Mouse (Mus musculus) hindbrain, embryonic 14.5 days (tissue): ENCODE results near the gene Wfs1. TPM values are rescaled to one million over a fixed set of nuclear protein-coding genes. Genes with fewer than 3 reads are reported as not detected.

Source experiments
- ATAC-seq: fragments of 200-750 bp; cut with Nextera tagmentation; 2 replicates; pipeline ENCODE4 v1.8.0; 2017; ENCODE audit warnings: moderate number of reproducible peaks, mild to moderate bottlenecking, moderate TSS enrichment, moderate library complexity; ENCODE audit not compliant: low FRiP score
- DNase-seq: peaks from one replicate; pipeline ENCODE4 v3.0.0-alpha.2; 2015; ENCODE audit warnings: low spot score
- H3K27ac ChIP-seq: fragments of 300-500 bp; sonication (generic); 2 replicates; pipeline ENCODE4 v1.5.1; 2014; ENCODE audit warnings: mild to moderate bottlenecking, moderate library complexity
- H3K27me3 ChIP-seq: fragments of 300-500 bp; sonication (generic); 2 replicates; pipeline ENCODE4 v1.6.1; 2014; ENCODE audit warnings: mild to moderate bottlenecking, low read length, mixed read lengths; ENCODE audit not compliant: control insufficient read depth, insufficient read depth
- H3K36me3 ChIP-seq: fragments of 300-500 bp; sonication (generic); replicated peaks from 2 replicates; pipeline ENCODE4 v1.6.1; 2014; ENCODE audit not compliant: control insufficient read depth, insufficient read depth
- H3K4me1 ChIP-seq: fragments of 300-500 bp; sonication (generic); replicated peaks from 2 replicates; pipeline ENCODE4 v1.6.1; 2014; ENCODE audit warnings: antibody characterized with exemption, low read length, mixed read lengths; ENCODE audit not compliant: control insufficient read depth, insufficient read depth
- H3K4me2 ChIP-seq: fragments of 300-500 bp; sonication (generic); replicated peaks from 2 replicates; pipeline ENCODE4 v1.6.1; 2014; ENCODE audit warnings: mild to moderate bottlenecking, moderate library complexity
- H3K4me3 ChIP-seq: fragments of 300-500 bp; sonication (generic); replicated peaks from 2 replicates; pipeline ENCODE4 v1.5.1; 2014; ENCODE audit warnings: mild to moderate bottlenecking, low read length
- H3K9ac ChIP-seq: fragments of 300-500 bp; sonication (generic); 2 replicates; pipeline ENCODE4 v1.6.1; 2014
- H3K9me3 ChIP-seq: fragments of 300-500 bp; sonication (generic); 2 replicates; pipeline ENCODE4 v1.6.1; 2016; ENCODE audit warnings: low read length; ENCODE audit not compliant: control insufficient read depth
- WGBS: fragments of 180-500 bp; shearing (Covaris S2); extraction: QIAGEN DNeasy Blood & Tissue Kit; methylation state at CpG from one replicate; pipeline ENCODE4 v1.1.7; 2014; 5-methylcytosine and 5-hydroxymethylcytosine counted together
- polyA plus RNA-seq: library from polyadenylated mRNA; unstranded; fragments of >200 nt; fragmentation: Nextera tagmentation; extraction: Ambion mirVana; gene quantifications from 2 replicates; pipeline ENCODE4 v1.2.1, GENCODE M21; 2014

The Wfs1 gene
- polyA plus RNA-seq, 1 experiment from 2014 or later: 6.8 TPM

DNA sequence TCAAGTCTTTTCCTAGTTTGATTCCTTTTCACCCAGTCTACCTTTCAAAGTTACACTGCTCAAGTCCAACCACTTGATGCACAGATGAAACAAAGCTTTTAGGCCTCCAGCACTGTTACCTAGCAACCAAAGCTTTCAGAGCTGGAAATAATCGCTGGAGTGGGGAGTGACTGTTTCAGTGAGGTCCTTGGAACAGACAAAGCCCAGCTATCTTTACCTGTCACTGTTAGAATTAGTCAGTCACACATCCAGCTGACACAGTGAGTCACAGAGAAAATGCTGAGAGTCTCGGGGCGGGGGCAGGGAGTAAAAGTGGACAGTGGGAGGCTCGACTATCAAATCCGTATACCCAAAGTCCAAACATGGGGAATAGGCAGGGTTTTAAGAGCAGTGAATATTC is 28.5 kb downstream of the Wfs1 start:
- no peaks in the 10 kb centered on the region for H3K9me3 ChIP-seq
- H3K4me3 ChIP-seq: no peak overlapping the region
- H3K4me2 ChIP-seq: no peak overlapping the region
- WGBS: 8% methylated on average over 5 of the region's 5 CpGs
- H3K27me3 ChIP-seq: no peaks in the 10 kb centered on the region
- no peaks in the 10 kb centered on the region for H3K36me3 ChIP-seq
- ATAC-seq: peak; percentile 31; the same call in 1 of the 2 replicates
- H3K4me1 ChIP-seq: peaks cover 10% of the 10 kb centered on the region
- peak; percentile 69 for DNase-seq
- H3K27ac ChIP-seq: peak overlapping the region; percentile 51
- peak overlapping the region; percentile 40; the same call in 1 of the 2 replicates for H3K9ac ChIP-seq

DNA sequence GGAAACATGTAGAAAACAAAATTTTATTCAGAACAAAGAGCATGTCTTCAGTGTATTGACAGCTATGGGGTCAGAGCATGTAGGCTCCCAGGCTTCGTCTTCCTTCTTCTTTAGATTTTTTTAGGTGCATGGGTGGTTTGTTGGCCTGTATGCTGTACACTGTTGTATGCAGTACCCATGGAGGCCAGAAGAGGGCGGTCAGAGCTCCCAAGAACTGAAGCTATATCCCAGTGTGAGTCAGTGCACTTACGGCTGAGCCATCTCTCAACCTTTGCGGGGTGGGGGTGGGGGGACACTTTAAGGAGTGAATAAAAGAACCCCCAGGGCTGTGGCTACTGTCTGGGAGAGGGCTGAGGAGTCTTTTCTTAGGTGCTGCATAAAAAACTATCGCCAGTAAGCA is 30.2 kb downstream of the Wfs1 start:
- peaks cover 10% of the 10 kb centered on the region for H3K4me1 ChIP-seq
- H3K4me2 ChIP-seq: no peak overlapping the region
- no peaks in the 10 kb centered on the region for H3K36me3 ChIP-seq
- no peak overlapping the region for H3K27ac ChIP-seq
- ATAC-seq (peak; percentile 47; the same call in 1 of the 2 replicates), DNase-seq (peak; percentile 73)
- H3K9ac ChIP-seq: no peak overlapping the region
- no peaks in the 10 kb centered on the region for H3K27me3 ChIP-seq
- no peaks in the 10 kb centered on the region for H3K9me3 ChIP-seq
- H3K4me3 ChIP-seq: no peak overlapping the region
- WGBS: 30% methylated on average over 5 of the region's 5 CpGs

DNA sequence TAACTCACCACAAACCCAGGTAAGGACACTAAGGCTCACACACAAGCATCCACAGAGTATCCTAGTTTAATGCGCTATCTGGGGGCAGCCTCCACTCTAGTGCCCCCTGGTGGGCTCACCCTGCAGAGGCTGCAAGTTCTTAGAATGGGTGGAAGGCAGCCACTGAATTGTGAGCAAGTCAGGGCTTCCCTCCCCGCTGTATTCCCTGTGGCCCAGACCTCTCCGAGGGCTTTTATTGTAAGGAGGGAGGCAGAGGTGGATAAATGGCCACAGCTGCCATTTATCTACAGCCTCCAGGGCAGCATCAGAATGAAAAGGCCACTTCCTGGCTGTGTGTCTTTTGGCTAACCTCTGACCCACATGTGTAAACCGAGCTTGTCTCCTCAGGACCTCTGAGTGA is 33.6 kb downstream of the Wfs1 start:
- Histone ChIP-seq H3K4me3 (no peak overlapping the region), H3K36me3 (peaks cover 9% of the 10 kb centered on the region; the same call in 1 of the 2 replicates), H3K27ac (no peak overlapping the region), H3K4me1 (peaks cover 4% of the 10 kb centered on the region), H3K9me3 (no peaks in the 10 kb centered on the region), H3K9ac (no peak overlapping the region), H3K27me3 (no peaks in the 10 kb centered on the region), H3K4me2 (no peak overlapping the region)
- 26% methylated on average over 4 of the region's 4 CpGs for WGBS
- DNase-seq (no peak), ATAC-seq (no peak)

DNA sequence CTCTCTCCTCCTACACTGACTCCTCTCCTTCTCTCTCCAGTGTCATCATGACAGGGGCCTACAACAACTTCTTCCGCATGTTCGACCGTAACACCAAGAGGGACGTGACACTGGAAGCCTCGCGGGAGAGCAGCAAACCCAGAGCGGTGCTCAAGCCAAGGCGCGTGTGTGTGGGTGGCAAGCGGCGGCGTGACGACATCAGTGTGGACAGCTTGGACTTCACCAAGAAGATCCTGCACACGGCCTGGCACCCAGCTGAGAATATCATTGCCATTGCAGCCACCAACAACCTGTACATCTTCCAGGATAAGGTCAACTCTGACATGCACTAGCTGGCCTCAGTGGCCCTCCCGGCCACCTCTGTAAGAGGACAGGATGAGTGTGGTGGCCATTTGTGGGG is 36.7 kb downstream of the Wfs1 start:
- WGBS: 89% methylated on average over 15 of the region's 15 CpGs
- ATAC-seq: no peak

DNA sequence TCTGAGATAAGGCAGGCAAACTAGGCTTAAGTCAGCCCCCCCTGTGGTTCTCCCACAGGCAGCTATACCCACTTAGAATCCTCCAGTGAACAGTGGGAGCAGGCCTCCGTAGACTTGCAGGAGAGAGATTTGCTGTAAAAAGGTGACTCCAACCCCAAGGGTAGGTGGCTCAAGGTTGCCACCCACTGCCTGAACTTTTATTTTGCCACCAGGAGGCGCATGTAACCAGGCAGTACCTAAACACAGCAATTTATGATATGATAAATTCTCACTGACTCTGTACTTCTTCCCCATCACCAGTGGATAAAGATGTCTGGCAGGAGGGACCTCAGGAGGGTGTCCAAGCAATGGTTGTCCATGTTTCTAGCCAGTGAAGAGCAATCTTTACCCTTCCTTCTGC is 38.1 kb downstream of the Wfs1 start:
- 53% methylated on average over 2 of the region's 2 CpGs for whole genome bisulfite sequencing
- H3K27me3 ChIP-seq: no peaks in the 10 kb centered on the region
- peaks cover 9% of the 10 kb centered on the region for H3K36me3 ChIP-seq
- H3K4me2 ChIP-seq: no peak overlapping the region
- H3K9me3 ChIP-seq: no peaks in the 10 kb centered on the region
- H3K9ac ChIP-seq: no peak overlapping the region
- H3K27ac ChIP-seq: no peak overlapping the region
- H3K4me1 ChIP-seq: no peaks in the 10 kb centered on the region; the same call in 1 of the 2 replicates
- ATAC-seq (no peak), DNase-seq (no peak)
- H3K4me3 ChIP-seq: no peak overlapping the region

More for the DNA sequence above, 36.7 kb downstream of the Wfs1 start:
- Histone ChIP-seq H3K36me3 (peaks cover 9% of the 10 kb centered on the region), H3K9ac (no peak overlapping the region), H3K4me2 (no peak overlapping the region), H3K27me3 (no peaks in the 10 kb centered on the region), H3K27ac (no peak overlapping the region), H3K4me1 (no peaks in the 10 kb centered on the region), H3K4me3 (no peak overlapping the region), H3K9me3 (no peaks in the 10 kb centered on the region)
- DNase-seq: no peak

DNA sequence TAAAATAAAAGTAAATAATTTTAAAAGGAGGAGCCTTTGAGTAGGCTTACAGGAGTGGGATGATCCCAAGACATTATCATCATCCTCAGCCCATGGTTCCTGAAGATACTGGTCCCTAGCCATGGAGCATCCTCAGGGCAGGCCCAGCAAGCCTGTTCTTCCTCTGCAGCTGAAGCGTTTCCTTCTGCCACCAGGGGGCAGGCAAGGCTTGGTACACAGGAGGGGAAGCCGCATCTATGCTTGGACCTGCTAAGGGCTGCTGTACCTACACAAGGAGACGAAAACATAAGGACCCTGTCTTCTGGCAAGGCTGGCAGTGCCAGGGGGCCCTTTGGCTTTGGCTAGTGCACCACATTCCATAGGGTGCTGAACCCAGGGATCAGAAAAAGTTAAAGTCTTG is 40.2 kb downstream of the Wfs1 start:
- Histone ChIP-seq H3K27ac (no peak overlapping the region), H3K4me1 (no peaks in the 10 kb centered on the region; the same call in 1 of the 2 replicates), H3K9me3 (no peaks in the 10 kb centered on the region), H3K27me3 (no peaks in the 10 kb centered on the region), H3K9ac (no peak overlapping the region), H3K4me2 (no peak overlapping the region), H3K4me3 (no peak overlapping the region), H3K36me3 (peaks cover 9% of the 10 kb centered on the region)
- DNase-seq (peak; percentile 80), ATAC-seq (peak; percentile 62; the same call in 1 of the 2 replicates)
- WGBS: 18% methylated on average over 3 of the region's 3 CpGs

DNA sequence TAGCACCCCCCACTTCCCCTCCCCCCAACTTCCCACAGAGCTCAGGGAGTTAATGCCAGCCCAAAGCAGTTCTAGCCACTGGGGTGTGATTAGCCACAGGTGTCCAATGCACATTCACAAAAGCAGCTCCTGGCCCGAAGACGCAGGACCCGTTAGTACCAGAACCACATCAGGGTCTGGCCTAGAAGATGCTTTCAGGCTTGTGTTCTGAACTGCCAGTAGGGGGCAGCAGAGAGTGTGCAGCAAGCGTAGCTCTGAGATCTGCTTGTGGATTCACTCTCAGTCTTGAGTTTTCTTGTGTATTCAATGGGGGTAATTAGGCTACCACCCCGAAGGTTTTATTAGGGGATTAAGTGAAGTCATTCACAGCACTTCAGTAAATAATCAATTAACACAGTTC is 42.6 kb downstream of the Wfs1 start:
- Histone ChIP-seq H3K36me3 (no peaks in the 10 kb centered on the region; the same call in none of the 2 replicates), H3K9ac (no peak overlapping the region), H3K4me1 (no peaks in the 10 kb centered on the region; the same call in 1 of the 2 replicates), H3K27ac (no peak overlapping the region), H3K4me3 (no peak overlapping the region), H3K9me3 (no peaks in the 10 kb centered on the region), H3K4me2 (no peak overlapping the region), H3K27me3 (no peaks in the 10 kb centered on the region)
- peak; percentile 80 for DNase-seq
- 22% methylated on average over 5 of the region's 5 CpGs for WGBS
- peak; percentile 32; the same call in 1 of the 2 replicates for ATAC-seq

DNA sequence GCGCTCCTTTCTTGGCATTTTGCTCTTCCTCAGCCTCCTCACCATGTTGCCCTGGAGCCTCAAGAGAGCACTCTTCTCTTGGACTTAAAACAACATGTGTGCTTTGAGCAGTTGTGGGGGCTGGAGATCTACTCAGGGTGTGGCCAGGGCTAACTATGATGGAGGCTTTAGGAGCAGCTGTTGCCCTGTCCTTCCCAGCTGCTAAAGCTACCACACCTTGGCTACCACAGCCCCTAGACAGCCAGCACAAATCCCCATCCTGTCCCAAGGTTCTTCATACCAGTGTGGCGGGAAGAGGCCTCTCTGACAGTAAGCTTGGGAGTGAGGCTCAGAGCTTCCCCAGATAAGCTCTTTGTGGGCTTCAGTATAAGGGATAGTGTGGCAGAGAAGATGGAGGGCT is 43.3 kb downstream of the Wfs1 start:
- 0 out of 2 replicates have a peak overlapping the region, but pooled peaks have one; percentile 55 for H3K27ac ChIP-seq

DNA sequence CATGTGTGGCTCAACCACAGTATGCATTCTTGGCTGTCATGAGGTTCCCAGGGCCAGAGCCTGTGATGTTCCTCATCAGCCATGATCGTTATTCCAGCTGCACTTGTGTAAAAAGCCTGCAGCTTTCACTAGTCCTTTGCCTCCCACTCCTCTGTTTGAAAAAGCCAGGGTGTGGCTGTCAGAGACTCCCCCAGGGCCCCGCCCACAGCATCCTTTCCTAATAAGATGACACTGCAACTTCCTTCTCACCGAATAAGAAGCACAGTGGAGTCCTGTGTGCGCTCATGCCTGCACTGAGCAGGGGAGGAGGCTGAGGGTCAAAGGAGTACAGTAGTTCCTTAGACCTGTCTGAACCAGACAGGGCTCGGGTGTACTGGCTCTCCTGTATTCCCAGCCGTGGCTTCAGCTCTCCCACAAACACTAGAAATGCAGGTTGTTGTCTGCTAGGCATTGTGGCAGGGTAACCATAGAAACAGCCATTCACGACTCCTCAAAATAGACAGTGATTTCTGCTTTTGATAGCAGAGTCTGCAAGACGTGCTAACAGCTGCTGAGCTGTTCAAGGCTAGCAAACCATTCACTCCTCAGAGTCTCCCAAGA is 43.8 kb downstream of the Wfs1 start:
- H3K9me3 ChIP-seq: no peaks in the 10 kb centered on the region
- ATAC-seq: peak; percentile 36
- WGBS: 31% methylated on average over 8 of the region's 8 CpGs
- no peak overlapping the region for H3K4me3 ChIP-seq
- peak overlapping the region; percentile 55; the same call in 1 of the 2 replicates for H3K27ac ChIP-seq
- H3K4me1 ChIP-seq: no peaks in the 10 kb centered on the region; the same call in 1 of the 2 replicates
- H3K27me3 ChIP-seq: no peaks in the 10 kb centered on the region
- no peak for DNase-seq
- H3K9ac ChIP-seq: no peak overlapping the region
- H3K36me3 ChIP-seq: no peaks in the 10 kb centered on the region; the same call in 1 of the 2 replicates
- H3K4me2 ChIP-seq: no peak overlapping the region

More for the DNA sequence above, 43.3 kb downstream of the Wfs1 start:
- no peaks in the 10 kb centered on the region; the same call in none of the 2 replicates for H3K36me3 ChIP-seq
- no peaks in the 10 kb centered on the region for H3K9me3 ChIP-seq
- H3K9ac ChIP-seq: no peak overlapping the region
- DNase-seq (no peak), ATAC-seq (no peak)
- H3K27me3 ChIP-seq: no peaks in the 10 kb centered on the region
- H3K4me3 ChIP-seq: no peak overlapping the region
- H3K4me1 ChIP-seq: no peaks in the 10 kb centered on the region; the same call in 1 of the 2 replicates
- H3K4me2 ChIP-seq: no peak overlapping the region
- 74% methylated on average over 2 of the region's 2 CpGs for WGBS
